Mouse (Mus musculus) natural killer cell, adult 2 months (primary cell): ENCODE data around the gene Olfr1311.
"Not testable (repeated sequence)": the region's sequence is repeated elsewhere in the genome, so short reads cannot be mapped to it uniquely, and the experiment has no call there.

ENCODE experiments used
- DNase-seq, 2 experiments: peaks; one replicate each; pipeline ENCODE4 v3.0.0; 2022; ENCODE audit warnings: low spot score in 2 of 2

Olfr1311 gene

DNA sequence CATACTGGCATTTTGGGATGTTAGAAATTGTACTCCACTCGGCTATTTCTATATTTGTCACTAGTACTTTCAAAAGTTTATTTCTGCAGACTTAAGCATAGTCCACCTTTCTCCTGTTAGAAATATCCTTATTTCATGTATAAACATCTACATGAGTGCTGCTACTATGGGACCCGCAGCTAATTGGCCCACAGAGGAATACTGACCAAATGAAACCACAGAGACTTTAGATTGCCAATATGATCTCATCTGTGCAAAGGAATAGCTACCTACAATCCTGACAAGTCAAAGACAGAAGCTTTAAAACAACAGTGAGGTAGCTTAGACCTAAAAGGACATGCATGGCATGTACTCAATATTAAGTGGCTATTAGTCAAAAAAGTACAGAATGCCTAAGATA lies at the start of gene Olfr1311:
Gene Olfr1311 (minus strand): TSS at position 101 of the 400 bp plus-strand sequence.
- DNase-seq: no peak

DNA sequence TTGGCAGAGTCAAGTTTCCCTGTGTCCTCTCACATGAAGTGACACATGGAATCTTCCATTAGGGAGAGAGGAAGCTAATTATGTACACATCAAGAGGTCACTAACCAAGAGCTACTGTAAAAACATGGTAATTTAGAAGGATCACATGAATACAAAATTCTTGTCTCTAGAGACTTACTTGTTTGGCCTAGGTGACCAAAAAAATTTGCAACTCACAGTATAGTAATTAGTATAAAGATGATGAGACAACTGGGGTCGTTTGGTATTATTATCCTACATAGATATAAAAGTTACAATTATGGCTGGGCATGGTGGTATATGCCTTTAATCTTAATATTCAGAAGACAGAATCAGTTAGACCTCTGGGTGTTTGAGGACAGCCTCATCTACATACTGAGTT lies 25.9 kb upstream of the Olfr1311 start, which contains the start of gene Olfr1312:
Gene Olfr1312 (minus strand): TSS at position 101 of the 400 bp plus-strand sequence.
- DNase-seq: no peak

DNA sequence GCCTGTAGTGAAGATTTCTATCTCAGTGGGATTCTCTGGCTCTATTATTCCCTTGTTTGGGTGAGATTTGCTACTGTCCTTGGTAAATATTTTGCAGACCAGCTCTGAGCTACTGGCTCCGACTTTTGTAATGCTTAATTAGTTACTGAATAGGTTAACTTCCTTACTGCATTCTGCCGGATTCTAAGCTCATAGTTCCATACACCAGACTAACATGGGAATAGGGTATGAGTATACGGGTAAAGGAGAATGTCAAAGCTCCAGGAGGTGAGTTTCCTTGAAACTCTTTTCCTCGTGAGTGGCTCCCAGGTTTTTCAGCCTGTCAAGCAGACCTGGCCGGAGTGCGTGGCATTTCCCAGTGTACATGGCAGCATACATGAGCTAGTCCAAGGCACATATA lies 2.8 kb upstream of the Olfr1311 start:
- not testable (repeated sequence) for DNase-seq

DNA sequence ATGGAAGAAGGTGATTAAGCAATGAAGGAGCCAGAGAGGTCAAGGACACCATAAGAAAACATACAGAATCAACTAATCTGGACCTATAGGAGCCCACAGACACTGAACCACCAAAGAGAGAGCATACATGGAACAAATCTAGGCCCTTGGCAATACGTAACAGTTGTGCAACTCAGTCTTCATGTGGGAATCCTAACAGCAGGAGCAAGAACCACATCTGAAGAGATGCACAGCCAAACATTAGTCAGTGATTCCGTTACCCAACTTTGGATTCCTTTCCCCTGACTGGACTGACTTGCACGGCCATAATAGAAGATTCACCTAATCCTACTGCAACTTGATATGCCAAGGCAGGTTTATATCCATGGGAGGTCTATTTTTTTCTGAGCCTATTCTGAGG lies 9.3 kb downstream of the Olfr1311 start:
- DNase-seq: no peak

DNA sequence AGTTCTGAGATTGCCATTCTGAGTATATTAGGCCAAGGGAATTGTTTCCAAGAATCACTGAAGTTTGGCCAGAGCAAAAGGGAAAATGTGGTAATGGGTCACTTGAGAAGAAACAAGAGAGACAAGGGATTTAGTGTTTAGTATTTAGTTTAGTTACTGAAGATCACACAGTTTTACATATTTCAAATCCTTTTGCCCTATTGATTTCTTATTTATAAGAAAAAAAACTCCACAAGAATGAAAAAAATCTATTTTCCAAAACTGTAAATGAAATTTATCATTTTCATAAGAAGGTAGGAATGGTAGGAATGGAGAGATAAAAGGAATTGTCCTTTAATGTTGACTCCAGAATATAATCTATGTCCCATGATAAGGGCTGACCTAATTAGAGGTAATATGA lies 11.6 kb downstream of the Olfr1311 start, which contains the start of gene Olfr1310:
Gene Olfr1310 (minus strand): TSS at position 101 of the 400 bp plus-strand sequence.
- no peak for DNase-seq

DNA sequence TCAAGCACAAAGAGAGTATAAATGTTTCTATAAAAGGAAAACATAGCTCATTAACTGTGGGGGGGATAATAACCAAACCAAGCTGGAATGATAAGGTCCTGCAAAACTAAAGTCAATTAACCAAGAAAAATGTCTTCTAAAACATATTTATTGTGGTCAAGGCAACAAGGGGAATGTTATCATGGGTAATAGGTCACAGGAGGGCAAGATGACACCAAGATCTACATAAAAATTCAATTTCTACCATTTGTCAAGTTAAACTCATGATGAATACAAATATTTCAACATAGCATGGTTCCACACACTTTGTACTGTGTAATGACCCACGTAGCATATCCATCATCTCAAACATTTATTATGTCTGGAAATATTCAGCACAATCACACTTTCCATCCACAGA lies 34.0 kb downstream of the Olfr1311 start, which contains the start of gene Olfr1309:
Gene Olfr1309 (minus strand): TSS at position 101 of the 400 bp plus-strand sequence.
- DNase-seq: no peak
